9 mouse cellular contexts compared by ENCODE assay signal in genomic region chr17:32685048-32685750, GRCm38 (mm10). TPM values are rescaled to one million over a fixed set of nuclear protein-coding genes. Genes with fewer than 3 reads are reported as not detected.
DNase-seq lines count a peak whose midpoint lies in the region; ATAC-seq lines count a peak whose summit lies in the region.
"Had no signal": no experiment of that assay in that cellular context is flagged by ENCODE, and none has a peak within 500 bp of the region (broad histone marks: within the 10 kb centered on the region; RNA-seq: fewer than 3 reads in every experiment).

TSS of gene Cyp4f15 (plus strand) at chr17:32685627.

- H3K27me3 ChIP-seq in neural tube, embryonic 15.5 days (replicated peaks), result no peaks in the 10 kb centered on the region
- H3K27me3 ChIP-seq in liver, embryonic 11.5 days (replicated peaks; ENCODE audit: control insufficient read depth, insufficient read depth, low read length), result no peaks in the 10 kb centered on the region
- H3K27me3 ChIP-seq: heart, embryonic 13.5 days had no signal

- DNase-seq in neural tube, embryonic 10.5 days (ENCODE audit: extremely low spot score, low spot score), result peak; percentile 27
- peak; percentile 41 for DNase-seq in embryo, embryonic 11 days
- DNase-seq in kidney, postnatal 25 days, result peak; percentile 36 to 75
- DNase-seq in liver, embryonic 11.5 days (ENCODE audit: low spot score), result no peak
- DNase-seq in right cerebral cortex, postnatal 25 days, result peak; percentile 32
- no peak for DNase-seq in spleen, postnatal 36 days (ENCODE audit: low spot score in 2 of 2)
- no peak for DNase-seq in natural killer cell, adult 2 months (ENCODE audit: low spot score in 2 of 2)

- ATAC-seq in neural tube, embryonic 15.5 days (ENCODE audit: low FRiP score), result no peak
- peak; percentile 67 for ATAC-seq in liver, embryonic 11.5 days (replicated peaks; ENCODE audit: low FRiP score)

- no peak within 1 kb of the TSS for H3K9ac ChIP-seq in neural tube, embryonic 15.5 days (replicated peaks)
- no peak within 1 kb of the TSS for H3K9ac ChIP-seq in liver, embryonic 11.5 days (ENCODE audit: low read depth, low read length)
- H3K9ac ChIP-seq: heart, embryonic 13.5 days had no signal

- no peaks in the 10 kb centered on the region for H3K36me3 ChIP-seq in neural tube, embryonic 15.5 days
- no peaks in the 10 kb centered on the region for H3K36me3 ChIP-seq in liver, embryonic 11.5 days (ENCODE audit: control insufficient read depth, insufficient read depth, low read length)
- H3K36me3 ChIP-seq: heart, embryonic 13.5 days had no signal

- WGBS in neural tube, embryonic 15.5 days, result 33% methylated on average over 7 of the region's 7 CpGs
- WGBS in liver, embryonic 11.5 days, result 21% methylated on average over 7 of the region's 7 CpGs

- H3K4me1 ChIP-seq in neural tube, embryonic 15.5 days, result no peaks in the 10 kb centered on the region
- H3K4me1 ChIP-seq in liver, embryonic 11.5 days (replicated peaks; ENCODE audit: control insufficient read depth, insufficient read depth, low read length), result no peaks in the 10 kb centered on the region

- no peaks in the 10 kb centered on the region for H3K9me3 ChIP-seq in neural tube, embryonic 15.5 days (replicated peaks)
- H3K9me3 ChIP-seq in liver, embryonic 11.5 days (ENCODE audit: control insufficient read depth, low read length), result no peaks in the 10 kb centered on the region
- H3K9me3 ChIP-seq: heart, embryonic 13.5 days had no signal

- no peak within 1 kb of the TSS for H3K4me2 ChIP-seq in neural tube, embryonic 15.5 days
- H3K4me2 ChIP-seq in liver, embryonic 11.5 days, result peak within 1 kb of the TSS; percentile 35
- H3K4me2 ChIP-seq: heart, embryonic 13.5 days had no signal

- H3K4me3 ChIP-seq in neural tube, embryonic 15.5 days (replicated peaks), result no peak within 1 kb of the TSS
- no peak within 1 kb of the TSS for H3K4me3 ChIP-seq in liver, embryonic 11.5 days (ENCODE audit: low read depth, low read length)
- H3K4me3 ChIP-seq: heart, embryonic 13.5 days had no signal

- H3K27ac ChIP-seq in neural tube, embryonic 15.5 days (replicated peaks), result no peak within 1 kb of the TSS
- no peak within 1 kb of the TSS for H3K27ac ChIP-seq in liver, embryonic 11.5 days (ENCODE audit: low read depth, low read length)
- H3K27ac ChIP-seq: heart, embryonic 13.5 days had no signal

RNA-seq across cellular contexts. Expression of gene Cyp4f15, which starts in this region (rescaled TPM):
- polyA plus RNA-seq in neural tube, embryonic 15.5 days (2015; fragmentation: Nextera tagmentation; extraction: Ambion mirVana), result 1.4 and 1.5 TPM in 2 replicates
- polyA plus RNA-seq in liver, embryonic 11.5 days (2014; fragmentation: Nextera tagmentation; extraction: Ambion mirVana), result 3.2 and 4.2 TPM in 2 replicates

Comparison
In these comparisons a context has a peak if more than half of its experiments do, and no peak if none do; other contexts are left out.
1. DNase-seq: peak in neural tube, embryonic 10.5 days (single experiment), embryo, embryonic 11 days (single experiment), kidney, postnatal 25 days (2 of 2) and right cerebral cortex, postnatal 25 days (single experiment); none in liver, embryonic 11.5 days (single experiment), spleen, postnatal 36 days (0 of 2) and natural killer cell, adult 2 months (0 of 2).